Mouse (Mus musculus): ENCODE results near the gene Col24a1.

Gene Col24a1

GRCm38 (mm10) chr3:145463731-145464130 lies 171.5 kb downstream of the Col24a1 start:
- DNase-seq (ENCODE audit: low spot score), result no peak

GRCm38 (mm10) chr3:145471094-145471493 lies 178.8 kb downstream of the Col24a1 start:
- DNase-seq (ENCODE audit: low spot score), result no peak

- DNase-seq (ENCODE audit: low spot score), result no peak
Measured at GRCm38 (mm10) chr3:145474163-145474562, 181.9 kb downstream of the Col24a1 start.

- no peak for DNase-seq (ENCODE audit: low spot score)
Measured at GRCm38 (mm10) chr3:145476634-145477033, 184.4 kb downstream of the Col24a1 start.

GRCm38 (mm10) chr3:145477074-145477473 lies 184.8 kb downstream of the Col24a1 start:
- DNase-seq (ENCODE audit: low spot score), result no peak

- DNase-seq (ENCODE audit: low spot score), result no peak
Measured at GRCm38 (mm10) chr3:145478446-145478845, 186.2 kb downstream of the Col24a1 start.

GRCm38 (mm10) chr3:145490279-145490678 lies 198.0 kb downstream of the Col24a1 start:
- DNase-seq (ENCODE audit: low spot score), result no peak

GRCm38 (mm10) chr3:145491326-145491725 lies 199.1 kb downstream of the Col24a1 start:
- DNase-seq (ENCODE audit: low spot score), result no peak

GRCm38 (mm10) chr3:145498127-145498526 lies 205.9 kb downstream of the Col24a1 start:
- no peak for DNase-seq (ENCODE audit: low spot score)

GRCm38 (mm10) chr3:145498893-145499292 lies 206.6 kb downstream of the Col24a1 start:
- no peak for DNase-seq (ENCODE audit: low spot score)

GRCm38 (mm10) chr3:145504830-145505229 lies 212.6 kb downstream of the Col24a1 start:
- DNase-seq (ENCODE audit: low spot score), result no peak

GRCm38 (mm10) chr3:145508550-145508949 lies 216.3 kb downstream of the Col24a1 start:
- DNase-seq (ENCODE audit: low spot score), result no peak

GRCm38 (mm10) chr3:145514197-145514596 lies 221.9 kb downstream of the Col24a1 start:
- no peak for DNase-seq (ENCODE audit: low spot score)

- DNase-seq (ENCODE audit: low spot score), result no peak
Measured at GRCm38 (mm10) chr3:145521528-145522080, 229.3 kb downstream of the Col24a1 start.

GRCm38 (mm10) chr3:145522311-145522710 lies 230.0 kb downstream of the Col24a1 start:
- DNase-seq (ENCODE audit: low spot score), result no peak

GRCm38 (mm10) chr3:145525266-145525665 lies 233.0 kb downstream of the Col24a1 start:
- DNase-seq (ENCODE audit: low spot score), result no peak

GRCm38 (mm10) chr3:145537870-145538269 lies 245.6 kb downstream of the Col24a1 start:
- no peak for DNase-seq (ENCODE audit: low spot score)

- no peak for DNase-seq (ENCODE audit: low spot score)
Measured at GRCm38 (mm10) chr3:145548441-145549415, 256.5 kb downstream of the Col24a1 start.

- no peak for DNase-seq (ENCODE audit: low spot score)
Measured at GRCm38 (mm10) chr3:145550216-145550615, 257.9 kb downstream of the Col24a1 start.

GRCm38 (mm10) chr3:145554388-145554787 lies 262.1 kb downstream of the Col24a1 start:
- DNase-seq (ENCODE audit: low spot score), result no peak

GRCm38 (mm10) chr3:145556206-145556605 lies 263.9 kb downstream of the Col24a1 start:
- no peak for DNase-seq (ENCODE audit: low spot score)

- no peak for DNase-seq (ENCODE audit: low spot score)
Measured at GRCm38 (mm10) chr3:145559675-145560074, 267.4 kb downstream of the Col24a1 start.

- no peak for DNase-seq (ENCODE audit: low spot score)
Measured at GRCm38 (mm10) chr3:145560117-145560516, 267.8 kb downstream of the Col24a1 start.

All from yolk sac, embryonic 10.5 days (tissue).